Mouse (Mus musculus): ENCODE results near the gene Mark1. TPM values are rescaled to one million over a fixed set of nuclear protein-coding genes. Genes with fewer than 3 reads are reported as not detected.

The Mark1 gene
- polyA plus RNA-seq, 1 experiment from 2014 or later: 15.3 TPM

GRCm38 (mm10) chr1:184911861-184912260 is 87.5 kb downstream of the Mark1 start:
- Histone ChIP-seq H3K4me2 (no peak overlapping the region), H3K36me3 (peaks cover 61% of the 10 kb centered on the region), H3K27me3 (no peaks in the 10 kb centered on the region), H3K4me1 (replicated peaks) (no peaks in the 10 kb centered on the region), H3K27ac (replicated peaks) (no peak overlapping the region), H3K4me3 (no peak overlapping the region), H3K9ac (no peak overlapping the region), H3K9me3 (no peaks in the 10 kb centered on the region)
- WGBS: 58% methylated on average over 6 of the region's 6 CpGs
- ATAC-seq (ENCODE audit: low FRiP score, low read depth): no peak

GRCm38 (mm10) chr1:184908558-184908957 is 90.8 kb downstream of the Mark1 start:
- 42% methylated on average over 9 of the region's 9 CpGs for WGBS
- no peak for ATAC-seq (ENCODE audit: low FRiP score, low read depth)

GRCm38 (mm10) chr1:184905904-184906745 is 93.2 kb downstream of the Mark1 start:
- H3K36me3 ChIP-seq: peaks cover 52% of the 10 kb centered on the region
- 0 out of 2 replicates have a peak overlapping the region, but pooled peaks have one; percentile 32 for H3K27ac ChIP-seq (replicated peaks)

More at GRCm38 (mm10) chr1:184908558-184908957, 90.8 kb downstream of the Mark1 start:
- Histone ChIP-seq H3K4me3 (no peak overlapping the region), H3K36me3 (peaks cover 62% of the 10 kb centered on the region), H3K4me2 (no peak overlapping the region), H3K9me3 (no peaks in the 10 kb centered on the region), H3K27me3 (no peaks in the 10 kb centered on the region), H3K4me1 (replicated peaks) (peaks cover 15% of the 10 kb centered on the region), H3K27ac (replicated peaks) (no peak overlapping the region), H3K9ac (no peak overlapping the region)

GRCm38 (mm10) chr1:184905371-184905770 is 94.0 kb downstream of the Mark1 start:
- no peak overlapping the region for H3K4me2 ChIP-seq

More at GRCm38 (mm10) chr1:184905904-184906745, 93.2 kb downstream of the Mark1 start:
- Histone ChIP-seq H3K4me1 (replicated peaks) (peaks cover 15% of the 10 kb centered on the region), H3K4me3 (no peak overlapping the region), H3K9me3 (no peaks in the 10 kb centered on the region), H3K27me3 (no peaks in the 10 kb centered on the region), H3K4me2 (no peak overlapping the region), H3K9ac (no peak overlapping the region)
- peak; percentile 57; the same call in 1 of the 2 replicates for ATAC-seq (ENCODE audit: low FRiP score, low read depth)
- WGBS: 49% methylated on average over 12 of the region's 12 CpGs

GRCm38 (mm10) chr1:184903697-184904096 is 95.7 kb downstream of the Mark1 start:
- H3K27me3 ChIP-seq: no peaks in the 10 kb centered on the region
- H3K36me3 ChIP-seq: peaks cover 49% of the 10 kb centered on the region
- WGBS: 34% methylated on average over 7 of the region's 7 CpGs
- no peaks in the 10 kb centered on the region for H3K9me3 ChIP-seq
- no peak overlapping the region for H3K27ac ChIP-seq (replicated peaks)
- H3K4me1 ChIP-seq (replicated peaks): peaks cover 15% of the 10 kb centered on the region
- ATAC-seq (ENCODE audit: low FRiP score, low read depth): no peak
- no peak overlapping the region for H3K9ac ChIP-seq
- no peak overlapping the region for H3K4me2 ChIP-seq
- H3K4me3 ChIP-seq: no peak overlapping the region

More at GRCm38 (mm10) chr1:184905371-184905770, 94.0 kb downstream of the Mark1 start:
- ATAC-seq (ENCODE audit: low FRiP score, low read depth): peak; percentile 39; the same call in 1 of the 2 replicates
- Histone ChIP-seq H3K9ac (no peak overlapping the region), H3K27me3 (no peaks in the 10 kb centered on the region), H3K4me1 (replicated peaks) (peaks cover 15% of the 10 kb centered on the region), H3K27ac (replicated peaks) (no peak overlapping the region), H3K4me3 (no peak overlapping the region), H3K36me3 (peaks cover 50% of the 10 kb centered on the region), H3K9me3 (no peaks in the 10 kb centered on the region)
- WGBS: 39% methylated on average over 19 of the region's 19 CpGs

GRCm38 (mm10) chr1:184902886-184903285 is 96.5 kb downstream of the Mark1 start:
- 49% methylated on average over 7 of the region's 7 CpGs for WGBS
- H3K27me3 ChIP-seq: no peaks in the 10 kb centered on the region
- H3K4me3 ChIP-seq: no peak overlapping the region
- H3K4me2 ChIP-seq: no peak overlapping the region
- peaks cover 51% of the 10 kb centered on the region for H3K36me3 ChIP-seq
- H3K9me3 ChIP-seq: no peaks in the 10 kb centered on the region
- H3K27ac ChIP-seq (replicated peaks): no peak overlapping the region
- no peak overlapping the region for H3K9ac ChIP-seq
- H3K4me1 ChIP-seq (replicated peaks): peaks cover 15% of the 10 kb centered on the region
- no peak for ATAC-seq (ENCODE audit: low FRiP score, low read depth)

GRCm38 (mm10) chr1:184897350-184897749 is 102.0 kb downstream of the Mark1 start:
- no peaks in the 10 kb centered on the region for H3K27me3 ChIP-seq
- no peak overlapping the region for H3K27ac ChIP-seq (replicated peaks)
- H3K9ac ChIP-seq: no peak overlapping the region
- no peak for ATAC-seq (ENCODE audit: low FRiP score, low read depth)
- peaks cover 19% of the 10 kb centered on the region for H3K36me3 ChIP-seq
- no peaks in the 10 kb centered on the region for H3K9me3 ChIP-seq
- H3K4me1 ChIP-seq (replicated peaks): no peaks in the 10 kb centered on the region
- WGBS: 77% methylated on average over 16 of the region's 16 CpGs
- H3K4me2 ChIP-seq: no peak overlapping the region
- H3K4me3 ChIP-seq: no peak overlapping the region

GRCm38 (mm10) chr1:184891998-184892397 is 107.4 kb downstream of the Mark1 start:
- no peak overlapping the region for H3K4me2 ChIP-seq
- 88% methylated on average over 3 of the region's 3 CpGs for WGBS
- no peak overlapping the region for H3K27ac ChIP-seq (replicated peaks)
- no peaks in the 10 kb centered on the region for H3K4me1 ChIP-seq (replicated peaks)
- H3K27me3 ChIP-seq: no peaks in the 10 kb centered on the region
- no peaks in the 10 kb centered on the region for H3K36me3 ChIP-seq
- no peak overlapping the region for H3K4me3 ChIP-seq
- H3K9ac ChIP-seq: no peak overlapping the region
- no peaks in the 10 kb centered on the region for H3K9me3 ChIP-seq
- no peak for ATAC-seq (ENCODE audit: low FRiP score, low read depth)

GRCm38 (mm10) chr1:184889454-184889853 is 109.9 kb downstream of the Mark1 start:
- ATAC-seq (ENCODE audit: low FRiP score, low read depth): no peak
- WGBS: 94% methylated on average over 6 of the region's 6 CpGs
- H3K27ac ChIP-seq (replicated peaks): no peak overlapping the region
- H3K4me2 ChIP-seq: no peak overlapping the region
- H3K9ac ChIP-seq: no peak overlapping the region
- H3K27me3 ChIP-seq: peaks cover 3% of the 10 kb centered on the region; the same call in 1 of the 2 replicates
- no peaks in the 10 kb centered on the region for H3K36me3 ChIP-seq
- H3K9me3 ChIP-seq: no peaks in the 10 kb centered on the region
- no peak overlapping the region for H3K4me3 ChIP-seq
- no peaks in the 10 kb centered on the region for H3K4me1 ChIP-seq (replicated peaks)

- WGBS: 55% methylated on average over 1 of the region's 1 CpGs
- peaks cover 36% of the 10 kb centered on the region for H3K27me3 ChIP-seq
- ATAC-seq (ENCODE audit: low FRiP score, low read depth): no peak
These were observed 113.2 kb downstream of the Mark1 start for GRCm38 (mm10) chr1:184886160-184886559.

GRCm38 (mm10) chr1:184882281-184883268 is 116.8 kb downstream of the Mark1 start, which contains the start of gene C130074G19Rik:
Gene C130074G19Rik, minus strand, starts transcription at chr1:184883218.
- Histone ChIP-seq H3K4me3 (peak within 1 kb of the TSS; percentile 43), H3K36me3 (no peaks in the 10 kb centered on the region), H3K27me3 (peaks cover 38% of the 10 kb centered on the region), H3K4me1 (replicated peaks) (peaks cover 10% of the 10 kb centered on the region), H3K9me3 (no peaks in the 10 kb centered on the region), H3K4me2 (peak within 1 kb of the TSS; percentile 79), H3K27ac (replicated peaks) (no peak within 1 kb of the TSS), H3K9ac (peak within 1 kb of the TSS; percentile 26)
- 4% methylated on average over 77 of the region's 77 CpGs for WGBS
- no peak for ATAC-seq (ENCODE audit: low FRiP score, low read depth)

More at GRCm38 (mm10) chr1:184886160-184886559, 113.2 kb downstream of the Mark1 start:
- Histone ChIP-seq H3K4me2 (no peak overlapping the region), H3K9me3 (no peaks in the 10 kb centered on the region), H3K4me1 (replicated peaks) (peaks cover 10% of the 10 kb centered on the region), H3K9ac (no peak overlapping the region), H3K4me3 (no peak overlapping the region), H3K36me3 (no peaks in the 10 kb centered on the region), H3K27ac (replicated peaks) (no peak overlapping the region)
